Mouse (Mus musculus) spleen, postnatal 4 days (tissue): ENCODE data around the gene Plekhn1.

Source experiments
- DNase-seq, 2 experiments: peaks; one replicate each; pipeline ENCODE4 v3.0.0; 2022; ENCODE audit warnings: low spot score in 2 of 2

Gene Plekhn1

GRCm38 (mm10) chr4:156185950-156186850 lies 48.5 kb downstream of the Plekhn1 start:
- DNase-seq: no peak

GRCm38 (mm10) chr4:156185456-156185949 lies 49.2 kb downstream of the Plekhn1 start:
- DNase-seq: no peak

- DNase-seq: no peak
Measured at GRCm38 (mm10) chr4:156184291-156184954, 50.2 kb downstream of the Plekhn1 start.

GRCm38 (mm10) chr4:156183747-156184146 lies 50.9 kb downstream of the Plekhn1 start:
- DNase-seq: no peak

- no peak for DNase-seq
Measured at GRCm38 (mm10) chr4:156177630-156178029, 57.0 kb downstream of the Plekhn1 start.

DNA sequence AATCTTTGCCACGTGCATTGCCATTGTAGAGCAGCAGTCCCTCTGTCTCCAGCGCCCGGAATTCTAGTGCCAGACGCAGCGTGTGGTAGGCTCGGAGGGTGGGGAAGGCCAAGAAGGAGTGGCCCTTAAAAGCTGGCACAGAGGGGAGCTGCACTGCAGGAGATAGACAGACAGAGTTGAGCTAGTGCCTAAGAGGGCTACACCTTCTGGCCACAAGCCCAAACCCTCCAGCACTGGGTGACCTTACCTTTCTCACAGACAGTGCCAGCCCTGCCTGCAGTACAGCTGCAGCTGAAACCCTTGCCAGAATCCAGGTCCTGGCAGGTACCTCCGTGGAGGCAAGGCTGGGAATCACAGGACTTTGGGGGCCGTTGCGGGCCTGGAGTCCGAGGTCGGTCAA lies 62.8 kb downstream of the Plekhn1 start:
- DNase-seq: no peak
